Mouse (Mus musculus): ENCODE measurements at regions not wholly inside any gene's neighbourhood (a gene's known extent, or its start where the extent isn't known, plus 50 kb on each side); places are given as distances from the start of the nearest gene placed in this dataset.

DNA sequence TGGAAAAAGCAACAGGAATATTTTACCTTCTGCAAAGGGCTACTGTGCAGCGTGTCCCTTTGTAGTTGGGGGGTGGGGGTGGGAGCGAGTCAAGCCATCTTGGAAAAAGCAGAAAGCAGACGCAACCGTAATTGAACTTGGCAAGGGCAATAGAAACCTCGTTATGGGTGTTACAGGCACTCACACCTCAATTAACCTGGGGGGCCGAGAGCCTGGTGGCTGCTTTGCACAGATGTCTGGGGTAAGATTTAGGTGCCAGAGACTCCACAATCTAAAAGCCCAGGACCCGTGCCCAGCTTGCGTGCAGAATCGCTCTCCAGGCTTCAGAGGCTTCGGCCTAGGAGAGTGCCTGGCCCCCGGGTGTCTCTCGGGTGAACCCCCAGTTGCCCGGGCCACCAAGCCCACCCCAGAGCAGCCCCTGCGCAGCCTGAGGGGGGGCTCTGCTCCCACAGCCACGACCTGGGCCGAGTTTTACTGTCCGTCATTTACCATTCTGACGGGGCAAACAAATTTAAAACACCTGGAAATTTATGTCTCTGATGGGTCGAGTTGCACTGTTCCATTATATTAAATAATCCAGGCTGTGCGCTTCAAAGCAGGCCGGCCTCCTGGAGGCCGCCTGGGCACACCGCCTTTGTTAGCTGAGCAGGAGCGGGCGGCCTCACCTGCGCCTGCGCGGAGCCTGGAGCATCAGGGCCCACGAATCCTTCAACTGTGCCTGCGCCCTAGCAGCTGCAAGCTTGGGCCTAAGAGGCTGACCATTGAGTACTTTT, 212.4 kb downstream of the Srbd1 start:
- CTCF ChIA-PET = no interaction called here
- POLR2A ChIA-PET = no interaction called here

DNA sequence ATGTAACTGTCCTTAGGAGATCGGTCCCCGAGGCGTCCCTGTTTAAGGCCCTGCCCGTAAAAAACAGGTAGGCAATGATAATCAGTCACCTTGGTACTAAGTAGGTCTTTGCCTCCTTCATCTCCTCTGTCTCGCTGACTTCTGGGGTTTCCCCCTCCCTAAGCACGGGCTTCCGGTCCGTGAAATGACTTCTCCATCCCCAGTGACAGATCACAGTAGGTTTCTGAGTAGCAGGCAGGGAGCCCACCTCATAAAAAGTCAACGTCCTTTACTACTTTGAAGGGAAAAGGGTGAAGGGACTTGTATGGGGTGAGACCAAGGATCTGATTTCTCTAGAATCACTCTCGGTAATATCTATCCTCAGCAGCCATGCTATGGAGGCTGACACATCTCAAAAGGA, 213.0 kb downstream of the Srbd1 start:
- POLR2A ChIA-PET = no interaction called here
- CTCF ChIA-PET = no interaction called here

GRCm38 (mm10) chr17:85930789-85931188, 214.2 kb downstream of the Srbd1 start:
- POLR2A ChIA-PET = interaction anchor here in 2 of 4 experiments (0.6 kb wide), 2 partner anchors 81 to 1917 kb away, joined by 3 to 6 read pairs; no protein-coding TSS in a partner anchor
- CTCF ChIA-PET = interaction anchor here in 1 of 4 experiments (0.7 to 1.9 kb wide), 2 partner anchors 16 to 266 kb away, joined by 3 to 5 read pairs; no protein-coding TSS in a partner anchor

DNA sequence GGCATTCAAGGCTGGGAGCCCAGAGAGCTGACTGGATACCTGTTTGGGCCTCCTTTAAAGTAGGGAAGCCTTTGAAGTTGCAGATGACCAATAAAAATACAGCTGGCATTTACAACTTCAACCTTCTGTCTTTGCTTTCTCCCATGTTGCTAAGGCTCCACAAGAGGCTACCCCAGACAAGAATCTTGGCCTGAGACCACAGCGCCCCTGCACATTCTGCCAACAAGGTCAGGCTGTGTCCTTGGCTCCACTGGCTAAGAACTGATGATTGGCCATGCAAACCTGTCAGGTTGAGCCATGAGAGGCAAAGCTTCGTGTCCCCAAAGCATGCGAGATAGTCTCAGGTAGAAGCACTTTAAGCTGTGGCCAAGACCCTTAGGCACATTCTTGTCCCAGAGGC, 214.6 kb downstream of the Srbd1 start:
- ChIA-PET POLR2A (interaction anchor here in 2 of 4 experiments (0.6 kb wide), 2 partner anchors 80 to 1918 kb away, joined by 3 to 6 read pairs; no protein-coding TSS in a partner anchor), CTCF (interaction anchor here in 1 of 4 experiments (0.7 to 1.9 kb wide), 2 partner anchors 16 to 266 kb away, joined by 3 to 5 read pairs; no protein-coding TSS in a partner anchor)

DNA sequence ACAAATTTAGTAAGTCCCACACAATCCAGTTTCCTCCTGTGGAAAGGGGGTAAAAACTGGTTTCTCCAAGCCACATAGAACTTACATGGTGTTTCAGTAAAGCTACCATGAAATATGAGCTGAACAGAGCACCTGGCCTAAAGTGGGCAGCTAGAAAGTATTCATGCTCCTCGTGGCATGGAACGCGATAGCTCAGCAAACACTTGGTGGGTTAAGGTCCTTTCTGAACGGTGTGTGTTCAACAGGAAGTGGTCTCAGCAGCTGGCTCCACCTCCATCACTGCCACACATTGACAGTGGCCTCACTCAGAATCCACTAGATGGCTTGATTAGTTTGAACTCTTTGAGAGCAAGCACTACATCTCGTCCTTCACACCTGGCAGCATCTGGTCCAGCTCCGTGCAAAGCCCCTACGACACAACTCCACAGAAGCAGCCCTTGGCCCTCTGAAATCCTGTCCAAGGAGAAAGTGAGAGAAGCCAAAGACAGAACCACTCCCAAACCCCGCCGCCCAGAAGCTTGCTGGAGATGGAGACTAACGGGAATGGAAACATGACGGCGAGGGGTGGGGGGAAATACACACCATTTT, 215.2 kb downstream of the Srbd1 start:
- POLR2A ChIA-PET = interaction anchor here in 1 of 4 experiments (0.6 kb wide), 1 partner anchor 80 kb away, joined by 6 read pairs; no protein-coding TSS in a partner anchor
- CTCF ChIA-PET = interaction anchor here in 1 of 4 experiments (1.9 kb wide), 1 partner anchor 265 kb away, joined by 5 read pairs; no protein-coding TSS in a partner anchor

GRCm38 (mm10) chr17:85928543-85928942, 216.4 kb downstream of the Srbd1 start:
- ChIA-PET POLR2A (no interaction called here), CTCF (interaction anchor here in 1 of 4 experiments (0.6 kb wide), 1 partner anchor 109 kb away, joined by 4 read pairs; no protein-coding TSS in a partner anchor)

DNA sequence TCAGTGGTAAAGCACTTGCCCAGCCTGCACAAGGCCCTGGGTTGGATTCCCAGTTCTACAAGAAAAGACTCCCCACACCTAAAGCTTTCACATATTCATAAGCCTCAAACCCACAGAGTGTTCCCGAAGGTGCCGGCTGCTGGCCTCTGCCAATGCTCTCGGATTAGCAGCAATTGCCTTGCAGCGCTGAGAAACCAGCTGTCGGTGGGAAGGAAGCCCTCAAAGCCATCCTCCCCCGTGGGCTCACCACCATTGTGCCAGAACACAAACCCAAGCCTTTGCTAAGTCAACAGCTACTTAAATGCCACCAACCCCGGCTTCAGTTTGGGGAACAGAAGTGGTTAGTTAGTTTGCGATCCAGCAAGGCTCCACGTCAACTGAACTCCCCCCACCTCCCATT, 217.7 kb downstream of the Srbd1 start:
- CTCF ChIA-PET = no interaction called here
- POLR2A ChIA-PET = interaction anchor here in 1 of 4 experiments (0.9 kb wide), 1 partner anchor 211 kb away, joined by 3 read pairs; no protein-coding TSS in a partner anchor

DNA sequence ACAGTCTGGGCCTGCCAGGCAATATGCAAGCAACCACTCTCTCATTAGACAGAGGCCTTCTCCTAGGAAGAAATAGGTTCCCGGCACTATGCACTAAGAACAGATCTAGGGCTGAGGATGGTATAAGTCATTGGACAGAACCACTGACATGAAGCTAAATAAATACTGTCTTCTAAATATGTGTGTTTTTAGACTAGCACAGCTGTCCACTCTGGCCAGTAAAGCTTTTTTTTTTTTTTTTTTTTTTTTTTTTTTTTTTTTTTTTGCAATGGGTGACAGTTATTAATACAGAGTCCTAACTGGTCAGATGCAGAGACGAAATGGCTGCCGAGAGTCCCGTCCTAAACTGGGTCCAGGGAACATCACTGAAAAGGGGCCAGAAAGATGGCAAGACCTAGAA, 218.9 kb downstream of the Srbd1 start:
- CTCF ChIA-PET = interaction anchor here in 2 of 4 experiments (0.6 kb wide), 2 partner anchors 519 to 555 kb away, joined by 3 to 4 read pairs; no protein-coding TSS in a partner anchor

GRCm38 (mm10) chr17:85921219-85921673, 223.7 kb downstream of the Srbd1 start:
- ChIA-PET CTCF (interaction anchor here in 1 of 4 experiments (0.6 kb wide), 1 partner anchor 226 kb away, joined by 3 read pairs; no protein-coding TSS in a partner anchor), POLR2A (no interaction called here)

More for the DNA sequence above, 218.9 kb downstream of the Srbd1 start:
- POLR2A ChIA-PET = interaction anchor here in 2 of 4 experiments (0.6 to 0.9 kb wide), 2 partner anchors 210 to 404 kb away, joined by 3 read pairs; no protein-coding TSS in a partner anchor

- POLR2A ChIA-PET = interaction anchor here in 1 of 4 experiments (0.6 kb wide), 1 partner anchor 511 kb away, joined by 3 read pairs; no protein-coding TSS in a partner anchor
- CTCF ChIA-PET = interaction anchor here in 2 of 4 experiments (0.7 to 1.2 kb wide), 2 partner anchors 43 to 131 kb away, joined by 3 to 5 read pairs; no protein-coding TSS in a partner anchor
Measured at GRCm38 (mm10) chr17:85919868-85920267, 225.1 kb downstream of the Srbd1 start.

GRCm38 (mm10) chr17:85915870-85916269, 227.8 kb upstream of the Six2 start:
- POLR2A ChIA-PET = no interaction called here
- CTCF ChIA-PET = no interaction called here

- ChIA-PET POLR2A (no interaction called here), CTCF (no interaction called here)
Measured at GRCm38 (mm10) chr17:85914062-85914461, 226.0 kb upstream of the Six2 start.

GRCm38 (mm10) chr17:85908709-85909108, 220.6 kb upstream of the Six2 start:
- POLR2A ChIA-PET = interaction anchor here in 1 of 4 experiments (0.6 kb wide), 1 partner anchor 46 kb away, joined by 3 read pairs; no protein-coding TSS in a partner anchor

DNA sequence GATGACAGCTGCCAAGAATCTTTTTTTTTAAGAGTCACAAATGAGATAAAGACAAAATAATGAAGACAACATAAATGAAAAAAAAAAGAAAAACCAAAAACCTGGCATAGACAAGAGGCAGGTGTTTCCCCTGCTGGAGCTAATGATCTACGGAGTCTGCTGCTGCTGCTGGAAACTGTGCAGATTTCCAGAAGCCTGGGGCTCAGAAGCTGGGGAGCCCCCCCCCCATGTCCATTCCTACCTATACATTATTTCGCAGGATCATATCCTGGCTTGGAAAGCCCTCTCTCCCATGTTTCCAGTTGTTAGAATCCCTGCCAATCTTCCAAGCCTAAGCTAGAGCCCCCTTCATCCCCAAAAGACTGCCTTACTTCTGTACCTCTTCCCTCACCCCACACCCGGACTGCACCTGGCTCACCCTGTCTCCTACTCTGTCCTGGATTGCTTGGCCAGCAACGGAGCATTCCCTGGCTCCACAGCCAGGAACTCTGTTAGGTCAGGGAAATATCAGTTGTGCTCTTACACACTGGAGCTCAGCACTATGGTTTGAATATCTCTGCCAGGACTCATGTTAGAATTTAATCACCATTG, 218.6 kb upstream of the Six2 start:
- POLR2A ChIA-PET = no interaction called here

More at GRCm38 (mm10) chr17:85908709-85909108, 220.6 kb upstream of the Six2 start:
- CTCF ChIA-PET = no interaction called here

GRCm38 (mm10) chr17:85902575-85902974, 214.5 kb upstream of the Six2 start:
- POLR2A ChIA-PET = interaction anchor here in 1 of 4 experiments (0.7 kb wide), 1 partner anchor 40 kb away, joined by 4 read pairs; no protein-coding TSS in a partner anchor

More for the DNA sequence above, 218.6 kb upstream of the Six2 start:
- CTCF ChIA-PET = no interaction called here

DNA sequence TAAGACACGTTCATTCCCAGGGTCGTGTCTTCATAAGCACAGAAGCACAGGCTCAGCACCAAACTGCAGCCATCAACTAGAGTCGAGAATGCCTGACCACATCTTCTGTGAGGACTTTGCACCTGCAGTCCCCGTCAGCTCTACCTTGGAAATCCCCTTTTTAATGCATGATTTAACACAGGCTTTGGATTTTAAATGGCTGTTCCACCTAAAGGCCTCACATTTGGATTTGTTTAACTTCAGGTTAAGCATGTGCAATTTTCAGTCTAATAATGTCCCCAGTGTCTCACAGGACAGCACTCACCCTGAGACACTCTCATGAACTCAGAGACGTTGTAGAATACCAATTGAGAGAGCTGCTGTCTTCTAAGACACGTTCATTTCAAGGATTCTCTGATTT, 211.0 kb upstream of the Six2 start:
- CTCF ChIA-PET = no interaction called here
- POLR2A ChIA-PET = no interaction called here

More at GRCm38 (mm10) chr17:85902575-85902974, 214.5 kb upstream of the Six2 start:
- CTCF ChIA-PET = interaction anchor here in 2 of 4 experiments (0.5 to 0.7 kb wide), 3 partner anchors 9 to 1391 kb away, joined by 3 read pairs; partner anchors contain the start of gene Plekhh2 (in 1 of the 2)

- POLR2A ChIA-PET = no interaction called here
- CTCF ChIA-PET = no interaction called here
Measured at GRCm38 (mm10) chr17:85895978-85896377, 207.9 kb upstream of the Six2 start.

DNA sequence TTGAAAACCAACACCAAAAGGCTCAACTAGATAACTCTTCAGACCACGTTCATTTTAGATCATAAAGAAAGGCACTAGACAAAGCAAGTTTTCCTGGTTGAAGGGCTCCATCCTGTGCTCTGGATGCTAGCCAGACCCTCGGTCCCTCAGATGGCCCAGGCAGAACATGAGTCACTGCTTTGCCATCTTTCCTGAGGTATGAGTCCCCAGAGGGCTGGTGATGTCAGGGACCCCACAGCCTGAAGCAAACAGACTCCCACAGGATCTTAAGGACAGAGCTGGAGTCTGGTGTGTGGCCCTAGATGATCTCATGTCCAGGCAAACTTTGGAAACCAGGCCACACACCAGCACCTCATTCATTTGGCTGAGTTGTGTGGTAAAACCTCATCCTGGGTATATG, 203.2 kb upstream of the Six2 start:
- ChIA-PET CTCF (interaction anchor here in 3 of 4 experiments (0.6 to 3.0 kb wide), 5 partner anchors 14 to 675 kb away, joined by 3 to 14 read pairs (median 4); no protein-coding TSS in a partner anchor), POLR2A (no interaction called here)

Measured in embryonic stem cell, embryonic (primary cell).